Mouse (Mus musculus): ENCODE measurements around the gene Itk. TPM values are rescaled to one million over a fixed set of nuclear protein-coding genes. Genes with fewer than 3 reads are reported as not detected.
A peak's percentile ranks its signal among the peaks of the same experiment; 100 is the strongest.

Gene Itk
- polyA plus RNA-seq, 1 experiment from 2014 or later: 0.08 TPM

- Histone ChIP-seq H3K4me2 (no peak overlapping the region), H3K9ac (no peak overlapping the region), H3K4me1 (replicated peaks) (peaks cover 11% of the 10 kb centered on the region), H3K27ac (replicated peaks) (no peak overlapping the region), H3K36me3 (replicated peaks) (no peaks in the 10 kb centered on the region), H3K27me3 (no peaks in the 10 kb centered on the region), H3K4me3 (replicated peaks) (no peak overlapping the region), H3K9me3 (replicated peaks) (no peaks in the 10 kb centered on the region)
- ATAC-seq (ENCODE audit: insufficient read depth): no peak
- WGBS (ENCODE audit: insufficient replicate concordance): 67% methylated on average over 13 of the region's 13 CpGs
These were observed 16.0 kb downstream of the Itk start for GRCm38 (mm10) chr11:46373071-46374030.

GRCm38 (mm10) chr11:46372331-46372953, 16.9 kb downstream of the Itk start:
- Histone ChIP-seq H3K36me3 (replicated peaks) (no peaks in the 10 kb centered on the region), H3K9ac (no peak overlapping the region), H3K27ac (replicated peaks) (no peak overlapping the region), H3K4me1 (replicated peaks) (peaks cover 5% of the 10 kb centered on the region), H3K27me3 (no peaks in the 10 kb centered on the region), H3K9me3 (replicated peaks) (no peaks in the 10 kb centered on the region), H3K4me2 (no peak overlapping the region), H3K4me3 (replicated peaks) (no peak overlapping the region)
- WGBS (ENCODE audit: insufficient replicate concordance): 53% methylated on average over 8 of the region's 8 CpGs
- ATAC-seq (ENCODE audit: insufficient read depth): no peak

GRCm38 (mm10) chr11:46371250-46371649, 18.1 kb downstream of the Itk start:
- no peak for ATAC-seq (ENCODE audit: insufficient read depth)
- H3K36me3 ChIP-seq (replicated peaks): no peaks in the 10 kb centered on the region

GRCm38 (mm10) chr11:46370457-46370856, 18.9 kb downstream of the Itk start:
- Histone ChIP-seq H3K4me2 (no peak overlapping the region), H3K9ac (no peak overlapping the region), H3K27me3 (no peaks in the 10 kb centered on the region), H3K4me1 (replicated peaks) (no peaks in the 10 kb centered on the region), H3K9me3 (replicated peaks) (no peaks in the 10 kb centered on the region), H3K27ac (replicated peaks) (no peak overlapping the region), H3K4me3 (replicated peaks) (no peak overlapping the region), H3K36me3 (replicated peaks) (no peaks in the 10 kb centered on the region)
- WGBS (ENCODE audit: insufficient replicate concordance): 61% methylated on average over 4 of the region's 4 CpGs
- ATAC-seq (ENCODE audit: insufficient read depth): peak; percentile 31; the same call in 1 of the 2 replicates

More at GRCm38 (mm10) chr11:46371250-46371649, 18.1 kb downstream of the Itk start:
- no peak overlapping the region for H3K4me2 ChIP-seq
- H3K4me3 ChIP-seq (replicated peaks): no peak overlapping the region
- H3K4me1 ChIP-seq (replicated peaks): no peaks in the 10 kb centered on the region
- no peaks in the 10 kb centered on the region for H3K9me3 ChIP-seq (replicated peaks)
- WGBS (ENCODE audit: insufficient replicate concordance): 67% methylated on average over 8 of the region's 8 CpGs
- no peak overlapping the region for H3K9ac ChIP-seq
- H3K27ac ChIP-seq (replicated peaks): no peak overlapping the region
- H3K27me3 ChIP-seq: no peaks in the 10 kb centered on the region

- no peak for ATAC-seq (ENCODE audit: insufficient read depth)
- Histone ChIP-seq H3K4me3 (replicated peaks) (no peak overlapping the region), H3K27me3 (no peaks in the 10 kb centered on the region), H3K36me3 (replicated peaks) (no peaks in the 10 kb centered on the region), H3K4me1 (replicated peaks) (no peaks in the 10 kb centered on the region), H3K27ac (replicated peaks) (no peak overlapping the region), H3K4me2 (no peak overlapping the region), H3K9me3 (replicated peaks) (no peaks in the 10 kb centered on the region), H3K9ac (no peak overlapping the region)
- WGBS (ENCODE audit: insufficient replicate concordance): 40% methylated on average over 3 of the region's 3 CpGs
These were observed 23.0 kb downstream of the Itk start for GRCm38 (mm10) chr11:46366357-46366756.

GRCm38 (mm10) chr11:46365744-46366143, 23.6 kb downstream of the Itk start:
- WGBS (ENCODE audit: insufficient replicate concordance): 66% methylated on average over 5 of the region's 5 CpGs

GRCm38 (mm10) chr11:46363864-46364263, 25.5 kb downstream of the Itk start:
- Histone ChIP-seq H3K27ac (replicated peaks) (no peak overlapping the region), H3K9me3 (replicated peaks) (no peaks in the 10 kb centered on the region), H3K4me2 (no peak overlapping the region), H3K9ac (no peak overlapping the region), H3K4me3 (replicated peaks) (no peak overlapping the region), H3K4me1 (replicated peaks) (no peaks in the 10 kb centered on the region), H3K36me3 (replicated peaks) (no peaks in the 10 kb centered on the region), H3K27me3 (no peaks in the 10 kb centered on the region)
- 68% methylated on average over 9 of the region's 9 CpGs for WGBS (ENCODE audit: insufficient replicate concordance)
- no peak for ATAC-seq (ENCODE audit: insufficient read depth)

More at GRCm38 (mm10) chr11:46365744-46366143, 23.6 kb downstream of the Itk start:
- no peak overlapping the region for H3K4me3 ChIP-seq (replicated peaks)
- no peak for ATAC-seq (ENCODE audit: insufficient read depth)
- no peaks in the 10 kb centered on the region for H3K27me3 ChIP-seq
- H3K9ac ChIP-seq: no peak overlapping the region
- H3K36me3 ChIP-seq (replicated peaks): no peaks in the 10 kb centered on the region
- no peaks in the 10 kb centered on the region for H3K9me3 ChIP-seq (replicated peaks)
- H3K27ac ChIP-seq (replicated peaks): no peak overlapping the region
- no peak overlapping the region for H3K4me2 ChIP-seq
- no peaks in the 10 kb centered on the region for H3K4me1 ChIP-seq (replicated peaks)

- no peaks in the 10 kb centered on the region for H3K36me3 ChIP-seq (replicated peaks)
- H3K9me3 ChIP-seq (replicated peaks): no peaks in the 10 kb centered on the region
- no peak for ATAC-seq (ENCODE audit: insufficient read depth)
- WGBS (ENCODE audit: insufficient replicate concordance): 50% methylated on average over 18 of the region's 18 CpGs
- no peaks in the 10 kb centered on the region for H3K27me3 ChIP-seq
- H3K4me2 ChIP-seq: no peak overlapping the region
- no peaks in the 10 kb centered on the region for H3K4me1 ChIP-seq (replicated peaks)
- no peak overlapping the region for H3K4me3 ChIP-seq (replicated peaks)
- H3K9ac ChIP-seq: no peak overlapping the region
- H3K27ac ChIP-seq (replicated peaks): no peak overlapping the region
These were observed 27.0 kb downstream of the Itk start for GRCm38 (mm10) chr11:46362061-46363022.

GRCm38 (mm10) chr11:46360991-46361665, 28.2 kb downstream of the Itk start:
- no peaks in the 10 kb centered on the region for H3K4me1 ChIP-seq (replicated peaks)
- H3K27me3 ChIP-seq: no peaks in the 10 kb centered on the region
- no peak overlapping the region for H3K4me2 ChIP-seq
- no peaks in the 10 kb centered on the region for H3K36me3 ChIP-seq (replicated peaks)
- WGBS (ENCODE audit: insufficient replicate concordance): 56% methylated on average over 2 of the region's 2 CpGs
- no peak overlapping the region for H3K9ac ChIP-seq
- H3K4me3 ChIP-seq (replicated peaks): no peak overlapping the region
- ATAC-seq (ENCODE audit: insufficient read depth): no peak
- H3K27ac ChIP-seq (replicated peaks): no peak overlapping the region
- H3K9me3 ChIP-seq (replicated peaks): no peaks in the 10 kb centered on the region

GRCm38 (mm10) chr11:46358369-46358768, 30.9 kb downstream of the Itk start:
- no peak overlapping the region for H3K4me3 ChIP-seq (replicated peaks)
- no peak overlapping the region for H3K4me2 ChIP-seq
- no peaks in the 10 kb centered on the region for H3K9me3 ChIP-seq (replicated peaks)
- 41% methylated on average over 1 of the region's 1 CpGs for WGBS (ENCODE audit: insufficient replicate concordance)
- H3K36me3 ChIP-seq (replicated peaks): no peaks in the 10 kb centered on the region
- H3K27me3 ChIP-seq: no peaks in the 10 kb centered on the region
- H3K27ac ChIP-seq (replicated peaks): no peak overlapping the region
- no peaks in the 10 kb centered on the region for H3K4me1 ChIP-seq (replicated peaks)
- H3K9ac ChIP-seq: no peak overlapping the region
- no peak for ATAC-seq (ENCODE audit: insufficient read depth)
